Mouse (Mus musculus) limb, embryonic 15.5 days (tissue): ENCODE results near the gene Olfr286. TPM values are rescaled to one million over a fixed set of nuclear protein-coding genes. Genes with fewer than 3 reads are reported as not detected.

Experiments
- ATAC-seq: fragments of 200-750 bp; cut with Nextera tagmentation; 2 replicates; pipeline ENCODE4 v1.8.0; 2017; ENCODE audit warnings: low read depth, moderate TSS enrichment; ENCODE audit not compliant: insufficient number of reproducible peaks, low FRiP score, low TSS enrichment
- H3K27ac ChIP-seq: fragments of 300-500 bp; sonication (generic); 2 replicates; pipeline ENCODE4 v1.5.1; 2015; ENCODE audit warnings: moderate library complexity, mild to moderate bottlenecking, inconsistent platforms
- H3K27me3 ChIP-seq: fragments of 300-500 bp; sonication (generic); 2 replicates; pipeline ENCODE4 v1.6.1; 2015; ENCODE audit warnings: inconsistent platforms
- H3K36me3 ChIP-seq: fragments of 300-500 bp; sonication (generic); 2 replicates; pipeline ENCODE4 v1.6.1; 2015; ENCODE audit warnings: inconsistent platforms
- H3K4me1 ChIP-seq: fragments of 300-500 bp; sonication (generic); 2 replicates; pipeline ENCODE4 v1.6.1; 2015; ENCODE audit warnings: inconsistent platforms
- H3K4me2 ChIP-seq: fragments of 300-500 bp; sonication (generic); 2 replicates; pipeline ENCODE4 v1.6.1; 2015; ENCODE audit warnings: mild to moderate bottlenecking, inconsistent platforms
- H3K4me3 ChIP-seq: fragments of 300-500 bp; sonication (generic); 2 replicates; pipeline ENCODE4 v1.5.1; 2015; ENCODE audit warnings: mild to moderate bottlenecking, inconsistent platforms
- H3K9ac ChIP-seq: fragments of 300-500 bp; sonication (generic); 2 replicates; pipeline ENCODE4 v1.6.1; 2015; ENCODE audit warnings: inconsistent platforms
- H3K9me3 ChIP-seq: fragments of 300-500 bp; sonication (generic); 2 replicates; pipeline ENCODE4 v1.6.1; 2016; ENCODE audit warnings: inconsistent platforms
- WGBS: fragments of 180-500 bp; shearing (Covaris S2); methylation state at CpG from one replicate; pipeline ENCODE4 v1.1.7; 2015; 5-methylcytosine and 5-hydroxymethylcytosine counted together
- polyA plus RNA-seq: library from polyadenylated mRNA; unstranded; fragments of >200 nt; fragmentation: Nextera tagmentation; extraction: Ambion mirVana; gene quantifications from 2 replicates; pipeline ENCODE4 v1.2.1, GENCODE M21; 2015

Olfr286 gene
- not detected in 2 replicates for polyA plus RNA-seq

GRCm38 (mm10) chr15:98234350-98234749, at the start of gene Olfr286:
TSS of gene Olfr286 (minus strand) at chr15:98234450.
- WGBS, result 84% methylated on average over 4 of the region's 4 CpGs
- no peak for ATAC-seq

GRCm38 (mm10) chr15:98257776-98258175, 23.5 kb upstream of the Olfr286 start:
- no peak overlapping the region for H3K4me3 ChIP-seq
- no peak overlapping the region for H3K9ac ChIP-seq
- WGBS, result 74% methylated on average over 7 of the region's 7 CpGs
- no peak for ATAC-seq
- no peaks in the 10 kb centered on the region for H3K9me3 ChIP-seq
- H3K4me1 ChIP-seq, result no peaks in the 10 kb centered on the region
- no peaks in the 10 kb centered on the region for H3K27me3 ChIP-seq
- no peak overlapping the region for H3K27ac ChIP-seq
- H3K4me2 ChIP-seq, result no peak overlapping the region
- H3K36me3 ChIP-seq, result no peaks in the 10 kb centered on the region

More at GRCm38 (mm10) chr15:98234350-98234749, at the start of gene Olfr286:
- Histone ChIP-seq H3K36me3 (no peaks in the 10 kb centered on the region), H3K9me3 (no peaks in the 10 kb centered on the region), H3K4me3 (no peak within 1 kb of the TSS), H3K4me1 (no peaks in the 10 kb centered on the region), H3K27me3 (no peaks in the 10 kb centered on the region), H3K9ac (no peak within 1 kb of the TSS), H3K4me2 (no peak within 1 kb of the TSS), H3K27ac (no peak within 1 kb of the TSS)

- Histone ChIP-seq H3K27ac (no peak within 1 kb of the TSS), H3K9ac (no peak within 1 kb of the TSS), H3K9me3 (no peaks in the 10 kb centered on the region), H3K36me3 (no peaks in the 10 kb centered on the region), H3K4me2 (no peak within 1 kb of the TSS), H3K4me3 (no peak within 1 kb of the TSS), H3K27me3 (no peaks in the 10 kb centered on the region), H3K4me1 (no peaks in the 10 kb centered on the region)
- no peak for ATAC-seq
- whole genome bisulfite sequencing, result 75% methylated on average over 8 of the region's 8 CpGs
These were observed 22.9 kb upstream of the Olfr286 start, which contains the start of gene H1fnt for GRCm38 (mm10) chr15:98257193-98257592. TSS of gene H1fnt (minus strand) at chr15:98257293.

GRCm38 (mm10) chr15:98256271-98256670, 22.0 kb upstream of the Olfr286 start:
- no peak for ATAC-seq
- H3K9ac ChIP-seq, result no peak overlapping the region
- no peak overlapping the region for H3K4me3 ChIP-seq
- no peaks in the 10 kb centered on the region for H3K4me1 ChIP-seq
- H3K9me3 ChIP-seq, result no peaks in the 10 kb centered on the region
- H3K36me3 ChIP-seq, result no peaks in the 10 kb centered on the region
- no peak overlapping the region for H3K27ac ChIP-seq
- H3K4me2 ChIP-seq, result no peak overlapping the region
- H3K27me3 ChIP-seq, result no peaks in the 10 kb centered on the region
- WGBS, result 86% methylated on average over 13 of the region's 13 CpGs

DNA sequence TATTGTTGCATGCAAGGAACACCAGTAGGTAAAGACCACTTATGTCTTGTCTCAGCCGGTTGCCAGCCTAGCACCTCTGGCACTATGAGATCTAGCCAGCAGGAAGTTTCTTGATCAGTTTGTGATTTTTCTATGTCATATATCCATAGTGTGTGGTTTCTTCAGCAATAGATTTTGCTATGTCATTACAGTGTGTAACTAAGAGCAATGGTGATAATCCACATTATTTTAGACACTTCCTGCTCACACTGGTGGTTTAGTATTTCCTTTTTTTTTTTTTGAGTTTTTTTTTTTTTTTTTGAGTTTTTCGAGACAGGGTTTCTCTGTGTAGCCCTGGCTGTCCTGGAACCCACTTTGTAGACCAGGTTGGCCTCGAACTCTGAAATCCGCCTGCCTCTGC, 1.2 kb upstream of the Olfr286 start:
- H3K27ac ChIP-seq, result no peak overlapping the region
- WGBS, result 94% methylated on average over 4 of the region's 4 CpGs
- no peak overlapping the region for H3K4me2 ChIP-seq
- no peaks in the 10 kb centered on the region for H3K9me3 ChIP-seq
- no peak for ATAC-seq
- H3K27me3 ChIP-seq, result no peaks in the 10 kb centered on the region
- H3K9ac ChIP-seq, result no peak overlapping the region
- no peaks in the 10 kb centered on the region for H3K36me3 ChIP-seq
- no peaks in the 10 kb centered on the region for H3K4me1 ChIP-seq
- H3K4me3 ChIP-seq, result no peak overlapping the region

GRCm38 (mm10) chr15:98226096-98226495, 8.2 kb downstream of the Olfr286 start:
- H3K36me3 ChIP-seq, result no peaks in the 10 kb centered on the region
- no peaks in the 10 kb centered on the region for H3K27me3 ChIP-seq
- WGBS, result 80% methylated on average over 7 of the region's 7 CpGs
- H3K9ac ChIP-seq, result no peak overlapping the region
- no peaks in the 10 kb centered on the region for H3K4me1 ChIP-seq
- no peak overlapping the region for H3K27ac ChIP-seq
- H3K9me3 ChIP-seq, result no peaks in the 10 kb centered on the region
- ATAC-seq, result no peak
- H3K4me3 ChIP-seq, result no peak overlapping the region
- H3K4me2 ChIP-seq, result no peak overlapping the region

DNA sequence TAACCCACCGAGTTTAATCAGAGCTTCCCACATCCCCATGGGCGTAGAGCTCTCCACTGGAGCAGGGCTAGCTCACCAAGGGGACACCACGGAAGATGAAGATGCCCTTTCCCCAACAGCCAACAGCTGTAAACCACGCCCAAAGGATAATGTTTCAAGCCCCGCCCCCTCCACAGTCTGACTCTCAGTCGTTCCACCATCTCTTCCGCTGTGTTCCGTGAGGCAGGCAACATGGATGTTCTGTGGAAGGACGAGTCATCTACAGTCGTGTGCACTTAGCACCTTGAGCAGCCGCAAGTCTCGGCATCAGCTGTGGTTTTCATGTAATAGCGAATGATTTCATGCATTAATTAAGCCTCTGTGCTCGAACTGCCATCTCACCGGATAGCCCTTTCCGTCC, 8.6 kb downstream of the Olfr286 start:
- 40% methylated on average over 16 of the region's 16 CpGs for WGBS
- Histone ChIP-seq H3K4me2 (no peak overlapping the region), H3K9ac (no peak overlapping the region), H3K4me3 (no peak overlapping the region), H3K9me3 (no peaks in the 10 kb centered on the region), H3K27me3 (no peaks in the 10 kb centered on the region), H3K36me3 (no peaks in the 10 kb centered on the region), H3K27ac (no peak overlapping the region), H3K4me1 (no peaks in the 10 kb centered on the region)
- no peak for ATAC-seq

- Histone ChIP-seq H3K27ac (no peak overlapping the region), H3K27me3 (no peaks in the 10 kb centered on the region), H3K9me3 (no peaks in the 10 kb centered on the region), H3K9ac (no peak overlapping the region), H3K4me3 (no peak overlapping the region), H3K36me3 (no peaks in the 10 kb centered on the region), H3K4me1 (no peaks in the 10 kb centered on the region), H3K4me2 (no peak overlapping the region)
- no peak for ATAC-seq
These were observed 11.9 kb downstream of the Olfr286 start for GRCm38 (mm10) chr15:98222377-98222776.

GRCm38 (mm10) chr15:98220877-98221276, 13.4 kb downstream of the Olfr286 start, which contains the start of the genes Gm44579 and Olfr287:
TSS of gene Gm44579 (minus strand) at chr15:98220977.
TSS of gene Olfr287 (minus strand) at chr15:98221056.
- H3K27me3 ChIP-seq, result no peaks in the 10 kb centered on the region
- no peak for ATAC-seq
- H3K9ac ChIP-seq, result no peak within 1 kb of the TSS
- WGBS, result 73% methylated on average over 4 of the region's 4 CpGs
- no peaks in the 10 kb centered on the region for H3K9me3 ChIP-seq
- no peaks in the 10 kb centered on the region for H3K4me1 ChIP-seq
- no peaks in the 10 kb centered on the region for H3K36me3 ChIP-seq
- H3K4me3 ChIP-seq, result no peak within 1 kb of the TSS
- no peak within 1 kb of the TSS for H3K27ac ChIP-seq
- H3K4me2 ChIP-seq, result no peak within 1 kb of the TSS

DNA sequence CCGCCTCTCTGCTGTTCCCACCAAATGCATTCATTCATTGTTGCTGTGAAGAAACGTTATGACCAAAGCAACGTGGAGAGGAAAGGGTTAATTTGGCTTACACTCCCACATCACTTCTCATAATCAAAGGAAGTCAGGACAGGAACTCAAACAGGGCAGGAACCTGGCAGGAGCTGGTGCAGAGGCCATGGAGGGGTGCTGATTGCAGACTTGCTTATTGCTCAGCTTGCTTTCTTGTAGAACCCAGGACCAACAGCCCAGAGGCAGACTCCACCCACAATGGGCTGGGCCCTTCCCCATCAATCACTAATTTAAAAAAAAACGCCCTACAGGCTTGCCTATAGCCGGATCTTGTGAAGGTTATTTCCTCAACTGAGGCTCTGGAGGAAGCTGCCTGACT, 20.1 kb downstream of the Olfr286 start:
- Histone ChIP-seq H3K4me1 (no peaks in the 10 kb centered on the region), H3K9ac (no peak overlapping the region), H3K4me2 (no peak overlapping the region), H3K27me3 (no peaks in the 10 kb centered on the region), H3K4me3 (no peak overlapping the region), H3K9me3 (no peaks in the 10 kb centered on the region), H3K36me3 (no peaks in the 10 kb centered on the region), H3K27ac (no peak overlapping the region)
- ATAC-seq, result no peak
- WGBS, result 67% methylated on average over 5 of the region's 5 CpGs

DNA sequence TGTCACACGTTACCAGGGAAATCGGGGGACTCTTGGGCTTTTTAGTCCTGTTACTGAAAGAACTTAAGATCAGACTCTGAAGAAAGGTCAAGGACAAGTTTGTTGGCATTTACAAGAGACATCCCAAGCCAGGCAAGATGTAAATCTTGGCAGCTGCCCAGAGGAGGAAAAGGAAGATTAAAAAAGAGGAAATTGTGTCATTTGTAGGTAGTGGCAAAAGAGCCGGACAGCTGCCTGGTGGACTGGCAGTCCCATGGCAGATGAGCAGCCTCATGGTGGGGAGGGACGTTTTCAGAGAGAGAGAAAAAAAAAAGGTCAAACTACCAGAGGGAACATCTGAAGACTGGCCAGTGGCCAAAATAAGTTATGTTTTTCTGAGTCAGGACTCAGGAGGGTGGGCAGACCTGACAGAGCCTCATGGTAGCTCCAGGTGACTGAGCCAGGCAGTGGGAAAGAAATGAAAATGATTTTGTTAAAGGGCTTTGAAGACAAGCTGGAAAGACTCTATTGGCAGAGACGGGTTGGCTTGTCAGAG, 20.8 kb downstream of the Olfr286 start:
- Histone ChIP-seq H3K9me3 (no peaks in the 10 kb centered on the region), H3K4me2 (no peak overlapping the region), H3K4me1 (no peaks in the 10 kb centered on the region), H3K4me3 (no peak overlapping the region), H3K27me3 (no peaks in the 10 kb centered on the region), H3K9ac (no peak overlapping the region), H3K36me3 (no peaks in the 10 kb centered on the region), H3K27ac (no peak overlapping the region)
- whole genome bisulfite sequencing, result 82% methylated on average over 5 of the region's 5 CpGs
- ATAC-seq, result no peak

DNA sequence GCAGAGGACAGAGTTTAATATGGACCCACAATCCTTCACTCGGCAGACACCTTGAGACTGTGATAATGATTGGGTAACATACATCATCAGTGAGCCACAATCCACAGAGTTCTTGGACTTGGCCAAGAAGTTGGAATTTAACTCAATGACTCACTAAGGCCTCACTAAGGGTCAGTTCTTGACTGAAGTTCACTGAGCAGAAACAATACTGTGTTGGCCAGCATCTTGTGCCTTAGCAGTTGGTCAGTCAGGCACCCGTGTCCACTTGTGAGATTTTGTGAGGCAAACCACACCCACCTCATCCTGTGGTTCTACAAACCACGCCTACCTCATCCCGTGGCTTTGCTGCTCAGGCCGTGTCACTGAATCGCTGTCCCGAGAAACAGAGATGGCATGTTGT, 24.6 kb downstream of the Olfr286 start:
- H3K27ac ChIP-seq, result no peak overlapping the region
- no peaks in the 10 kb centered on the region for H3K36me3 ChIP-seq
- H3K4me3 ChIP-seq, result no peak overlapping the region
- H3K9ac ChIP-seq, result no peak overlapping the region
- no peaks in the 10 kb centered on the region for H3K9me3 ChIP-seq
- no peaks in the 10 kb centered on the region for H3K27me3 ChIP-seq
- ATAC-seq, result no peak
- no peak overlapping the region for H3K4me2 ChIP-seq
- 85% methylated on average over 7 of the region's 7 CpGs for WGBS
- H3K4me1 ChIP-seq, result no peaks in the 10 kb centered on the region

DNA sequence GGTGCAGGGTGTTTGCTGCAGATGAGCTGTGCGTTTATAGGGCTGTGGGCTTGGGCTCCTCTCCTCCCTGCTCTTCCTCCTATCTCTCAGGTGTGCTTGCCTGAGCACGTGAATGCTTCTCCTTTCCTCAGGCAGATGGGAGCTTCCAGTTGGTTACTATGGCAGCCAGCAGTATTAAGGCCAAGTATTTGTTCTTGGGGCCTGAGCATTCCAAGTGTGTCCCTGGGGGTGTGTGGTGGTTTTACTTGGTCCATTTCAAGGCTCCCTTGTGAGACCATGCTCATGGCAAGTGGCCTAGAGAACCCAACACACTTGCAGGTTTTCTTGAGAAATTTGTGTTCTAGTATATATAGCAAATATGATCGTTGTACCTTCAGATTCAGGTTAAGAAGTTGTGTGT, 38.8 kb downstream of the Olfr286 start, which contains the start of gene Olfr288:
Gene Olfr288 (minus strand): TSS at position 101 of the 400 bp plus-strand sequence.
- Histone ChIP-seq H3K4me1 (no peaks in the 10 kb centered on the region), H3K36me3 (no peaks in the 10 kb centered on the region), H3K27me3 (no peaks in the 10 kb centered on the region), H3K4me3 (no peak within 1 kb of the TSS), H3K9me3 (0 out of 2 replicates have a peak, but pooled peaks cover 3% of the 10 kb centered on the region), H3K4me2 (no peak within 1 kb of the TSS), H3K9ac (no peak within 1 kb of the TSS), H3K27ac (no peak within 1 kb of the TSS)
- ATAC-seq, result no peak
- 74% methylated on average over 3 of the region's 3 CpGs for WGBS
